Mouse (Mus musculus): ENCODE measurements at regions not wholly inside any gene's neighbourhood (a gene's known extent, or its start where the extent isn't known, plus 50 kb on each side); places are given as distances from the start of the nearest gene placed in this dataset.
"Not testable (repeated sequence)": the region's sequence is repeated elsewhere in the genome, so short reads cannot be mapped to it uniquely, and the experiment has no call there.

- not testable (repeated sequence) for H3K4me1 ChIP-seq (replicated peaks; ENCODE audit: control insufficient read depth, insufficient read depth, low read length); H3K9me3 ChIP-seq (ENCODE audit: control insufficient read depth, low read length); H3K4me3 ChIP-seq (ENCODE audit: low read length); H3K27me3 ChIP-seq (ENCODE audit: control insufficient read depth, insufficient read depth, low read depth, low read length); ATAC-seq (ENCODE audit: low read depth); H3K36me3 ChIP-seq (ENCODE audit: control insufficient read depth, insufficient read depth, low read length); H3K4me2 ChIP-seq (ENCODE audit: low read depth, low read length); H3K27ac ChIP-seq (ENCODE audit: low read length); H3K9ac ChIP-seq (ENCODE audit: low read length)
- WGBS: 84% methylated on average over 4 of the region's 4 CpGs
Measured at GRCm38 (mm10) chr6:48341367-48341766, 54.0 kb upstream of the Krba1 start.

- WGBS: 71% methylated on average over 3 of the region's 3 CpGs
- H3K27ac ChIP-seq (ENCODE audit: low read length); H3K36me3 ChIP-seq (ENCODE audit: control insufficient read depth, insufficient read depth, low read length); H3K4me3 ChIP-seq (ENCODE audit: low read length); ATAC-seq (ENCODE audit: low read depth); H3K27me3 ChIP-seq (ENCODE audit: control insufficient read depth, insufficient read depth, low read depth, low read length); H3K4me1 ChIP-seq (replicated peaks; ENCODE audit: control insufficient read depth, insufficient read depth, low read length); H3K9ac ChIP-seq (ENCODE audit: low read length); H3K9me3 ChIP-seq (ENCODE audit: control insufficient read depth, low read length); H3K4me2 ChIP-seq (ENCODE audit: low read depth, low read length): not testable (repeated sequence)
Measured at GRCm38 (mm10) chr6:48336964-48337363, 58.4 kb upstream of the Krba1 start.

DNA sequence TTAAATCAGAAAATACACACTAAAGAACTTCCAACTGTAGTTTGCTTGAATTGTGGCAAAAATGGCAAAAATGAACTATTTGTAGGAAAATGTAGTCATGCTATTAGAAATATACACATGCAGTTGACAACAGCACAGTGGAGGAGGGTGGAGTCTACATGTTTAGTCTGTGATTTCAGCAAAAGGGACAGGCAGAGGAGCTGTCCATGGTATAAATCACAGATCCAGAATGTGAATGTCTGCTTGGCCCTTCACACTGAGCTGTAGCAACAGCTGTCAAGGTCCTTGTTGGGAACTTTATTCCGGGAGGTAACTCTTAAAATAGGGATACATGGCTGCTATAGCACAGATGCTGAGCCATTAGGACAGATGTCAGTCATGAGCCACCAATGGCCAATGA, 107.4 kb upstream of the Krba1 start:
- H3K4me2 ChIP-seq (ENCODE audit: low read depth, low read length): no peak overlapping the region
- H3K4me1 ChIP-seq (replicated peaks; ENCODE audit: control insufficient read depth, insufficient read depth, low read length): no peaks in the 10 kb centered on the region
- no peaks in the 10 kb centered on the region for H3K36me3 ChIP-seq (ENCODE audit: control insufficient read depth, insufficient read depth, low read length)
- no peak overlapping the region for H3K4me3 ChIP-seq (ENCODE audit: low read length)
- H3K9me3 ChIP-seq (ENCODE audit: control insufficient read depth, low read length): no peaks in the 10 kb centered on the region
- H3K27me3 ChIP-seq (ENCODE audit: control insufficient read depth, insufficient read depth, low read depth, low read length): no peaks in the 10 kb centered on the region
- no peak overlapping the region for H3K9ac ChIP-seq (ENCODE audit: low read length)
- H3K27ac ChIP-seq (ENCODE audit: low read length): no peak overlapping the region
- 77% methylated on average over 1 of the region's 1 CpGs for WGBS
- no peak for ATAC-seq (ENCODE audit: low read depth)

DNA sequence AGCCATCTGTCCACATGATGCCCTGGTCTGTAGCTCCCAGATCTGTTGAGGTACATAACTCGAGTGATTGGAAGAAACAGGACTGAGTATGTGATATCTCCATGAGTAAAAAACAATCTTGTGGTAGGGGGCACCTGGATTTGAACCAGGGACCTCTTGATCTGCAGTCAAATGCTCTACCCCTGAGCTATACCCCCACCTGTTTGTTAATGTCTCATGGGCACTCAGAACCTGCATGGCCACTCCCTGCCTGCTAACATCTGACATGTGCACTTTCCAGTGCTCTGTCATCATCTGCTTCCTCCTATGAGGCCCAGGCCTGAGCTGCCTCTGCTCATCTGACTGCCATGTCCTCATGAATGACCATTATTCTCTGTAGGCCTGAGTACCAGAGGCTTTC, 115.7 kb upstream of the Krba1 start:
- H3K4me1 ChIP-seq (replicated peaks; ENCODE audit: control insufficient read depth, insufficient read depth, low read length); H3K9me3 ChIP-seq (ENCODE audit: control insufficient read depth, low read length); H3K4me3 ChIP-seq (ENCODE audit: low read length); H3K27me3 ChIP-seq (ENCODE audit: control insufficient read depth, insufficient read depth, low read depth, low read length); H3K4me2 ChIP-seq (ENCODE audit: low read depth, low read length); H3K36me3 ChIP-seq (ENCODE audit: control insufficient read depth, insufficient read depth, low read length); ATAC-seq (ENCODE audit: low read depth); H3K27ac ChIP-seq (ENCODE audit: low read length); H3K9ac ChIP-seq (ENCODE audit: low read length): not testable (repeated sequence)
- WGBS: 25% methylated on average over 1 of the region's 1 CpGs

GRCm38 (mm10) chr6:48261563-48261962, 133.8 kb upstream of the Krba1 start:
- not testable (repeated sequence) for H3K4me3 ChIP-seq (ENCODE audit: low read length); H3K4me1 ChIP-seq (replicated peaks; ENCODE audit: control insufficient read depth, insufficient read depth, low read length); H3K9me3 ChIP-seq (ENCODE audit: control insufficient read depth, low read length); H3K9ac ChIP-seq (ENCODE audit: low read length); H3K36me3 ChIP-seq (ENCODE audit: control insufficient read depth, insufficient read depth, low read length); H3K27ac ChIP-seq (ENCODE audit: low read length); H3K27me3 ChIP-seq (ENCODE audit: control insufficient read depth, insufficient read depth, low read depth, low read length); H3K4me2 ChIP-seq (ENCODE audit: low read depth, low read length); ATAC-seq (ENCODE audit: low read depth)

GRCm38 (mm10) chr6:48252989-48253388, 142.4 kb upstream of the Krba1 start:
- H3K9ac ChIP-seq (ENCODE audit: low read length); H3K36me3 ChIP-seq (ENCODE audit: control insufficient read depth, insufficient read depth, low read length); H3K27ac ChIP-seq (ENCODE audit: low read length); H3K4me2 ChIP-seq (ENCODE audit: low read depth, low read length); H3K27me3 ChIP-seq (ENCODE audit: control insufficient read depth, insufficient read depth, low read depth, low read length); H3K4me1 ChIP-seq (replicated peaks; ENCODE audit: control insufficient read depth, insufficient read depth, low read length); H3K4me3 ChIP-seq (ENCODE audit: low read length); H3K9me3 ChIP-seq (ENCODE audit: control insufficient read depth, low read length); ATAC-seq (ENCODE audit: low read depth): not testable (repeated sequence)

DNA sequence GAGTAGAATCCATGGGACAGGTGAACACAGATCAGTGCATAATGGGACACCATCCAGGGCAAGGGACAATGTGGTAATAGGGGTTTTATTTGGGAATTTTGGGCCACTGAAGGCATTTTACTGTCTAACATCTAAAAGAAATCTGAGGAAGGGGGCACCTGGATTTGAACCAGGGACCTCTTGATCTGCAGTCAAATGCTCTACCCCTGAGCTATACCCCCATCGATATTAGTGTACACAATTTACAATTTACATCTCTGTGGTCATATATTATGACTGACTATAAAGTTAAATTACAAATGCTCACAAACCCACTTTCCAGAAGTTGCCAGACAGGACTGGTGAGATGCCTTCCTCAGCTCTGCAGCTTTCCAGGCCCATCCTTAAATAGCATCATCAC, 143.4 kb upstream of the Krba1 start:
- 72% methylated on average over 1 of the region's 1 CpGs for WGBS
- Histone ChIP-seq H3K27me3 (ENCODE audit: control insufficient read depth, insufficient read depth, low read depth, low read length) (no peaks in the 10 kb centered on the region), H3K9ac (ENCODE audit: low read length) (no peak overlapping the region), H3K36me3 (ENCODE audit: control insufficient read depth, insufficient read depth, low read length) (no peaks in the 10 kb centered on the region), H3K27ac (ENCODE audit: low read length) (no peak overlapping the region), H3K9me3 (ENCODE audit: control insufficient read depth, low read length) (no peaks in the 10 kb centered on the region), H3K4me2 (ENCODE audit: low read depth, low read length) (no peak overlapping the region), H3K4me3 (ENCODE audit: low read length) (no peak overlapping the region), H3K4me1 (replicated peaks; ENCODE audit: control insufficient read depth, insufficient read depth, low read length) (no peaks in the 10 kb centered on the region)
- ATAC-seq (ENCODE audit: low read depth): no peak

DNA sequence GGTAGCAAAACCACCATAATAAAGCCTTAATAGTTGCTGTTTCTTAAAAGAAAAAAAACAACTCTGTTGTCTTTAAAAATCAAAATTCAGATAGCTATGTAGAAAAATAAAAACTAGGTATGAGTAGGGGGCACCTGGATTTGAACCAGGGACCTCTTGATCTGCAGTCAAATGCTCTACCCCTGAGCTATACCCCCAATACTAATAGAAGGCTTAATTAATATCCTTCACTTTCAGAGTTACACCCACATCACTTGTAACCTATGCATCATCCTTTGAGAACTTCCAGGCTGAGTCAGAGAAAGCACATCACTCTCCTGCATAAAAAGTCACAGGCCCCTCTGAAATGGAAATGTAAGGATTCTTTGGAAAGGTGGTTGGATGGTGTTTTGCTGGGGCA, 151.2 kb upstream of the Krba1 start:
- not testable (repeated sequence) for H3K4me3 ChIP-seq (ENCODE audit: low read length); H3K4me1 ChIP-seq (replicated peaks; ENCODE audit: control insufficient read depth, insufficient read depth, low read length); ATAC-seq (ENCODE audit: low read depth); H3K4me2 ChIP-seq (ENCODE audit: low read depth, low read length); H3K27ac ChIP-seq (ENCODE audit: low read length); H3K36me3 ChIP-seq (ENCODE audit: control insufficient read depth, insufficient read depth, low read length); H3K9me3 ChIP-seq (ENCODE audit: control insufficient read depth, low read length); H3K9ac ChIP-seq (ENCODE audit: low read length); H3K27me3 ChIP-seq (ENCODE audit: control insufficient read depth, insufficient read depth, low read depth, low read length)

DNA sequence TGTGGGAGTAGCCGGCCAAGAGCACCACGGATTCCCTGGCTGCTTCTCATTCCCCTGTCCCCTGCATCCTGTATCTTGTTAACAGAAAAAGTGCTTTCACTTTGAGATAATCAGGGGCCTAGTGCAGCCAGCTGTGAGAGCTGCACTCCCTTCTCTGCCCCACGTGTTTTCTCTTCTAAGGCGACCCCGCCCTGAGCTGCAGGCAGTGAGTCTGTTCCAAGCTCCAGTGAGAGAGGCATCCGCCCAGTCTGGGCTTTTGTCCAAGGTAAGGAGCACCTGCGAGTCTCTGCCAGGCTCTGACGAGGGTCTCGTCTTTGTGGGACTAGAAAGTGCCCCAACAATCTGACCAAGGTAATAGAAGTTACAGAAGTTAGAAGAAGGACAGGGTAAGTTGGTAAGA, 141.0 kb upstream of the Zfp746 start:
- Histone ChIP-seq H3K9me3 (ENCODE audit: control insufficient read depth, low read length) (no peaks in the 10 kb centered on the region), H3K36me3 (ENCODE audit: control insufficient read depth, insufficient read depth, low read length) (no peaks in the 10 kb centered on the region), H3K4me3 (ENCODE audit: low read length) (no peak overlapping the region), H3K4me2 (ENCODE audit: low read depth, low read length) (no peak overlapping the region), H3K4me1 (replicated peaks; ENCODE audit: control insufficient read depth, insufficient read depth, low read length) (no peaks in the 10 kb centered on the region), H3K27ac (ENCODE audit: low read length) (no peak overlapping the region), H3K9ac (ENCODE audit: low read length) (no peak overlapping the region; the same call in 1 of the 2 replicates), H3K27me3 (ENCODE audit: control insufficient read depth, insufficient read depth, low read depth, low read length) (no peaks in the 10 kb centered on the region)
- WGBS: 43% methylated on average over 9 of the region's 9 CpGs
- no peak for ATAC-seq (ENCODE audit: low read depth)

- Histone ChIP-seq H3K36me3 (ENCODE audit: control insufficient read depth, insufficient read depth, low read length) (no peaks in the 10 kb centered on the region), H3K27me3 (ENCODE audit: control insufficient read depth, insufficient read depth, low read depth, low read length) (no peaks in the 10 kb centered on the region), H3K4me2 (ENCODE audit: low read depth, low read length) (no peak overlapping the region), H3K27ac (ENCODE audit: low read length) (no peak overlapping the region), H3K4me3 (ENCODE audit: low read length) (no peak overlapping the region), H3K9ac (ENCODE audit: low read length) (no peak overlapping the region), H3K4me1 (replicated peaks; ENCODE audit: control insufficient read depth, insufficient read depth, low read length) (no peaks in the 10 kb centered on the region), H3K9me3 (ENCODE audit: control insufficient read depth, low read length) (no peaks in the 10 kb centered on the region)
- 81% methylated on average over 4 of the region's 4 CpGs for WGBS
- no peak for ATAC-seq (ENCODE audit: low read depth)
Measured at GRCm38 (mm10) chr6:48224206-48224605, 137.8 kb upstream of the Zfp746 start.

Measured in lung, embryonic 16.5 days (tissue).